Mouse (Mus musculus) activated CD4-positive, CD25-positive, alpha-beta regulatory T cell, adult 4 months (primary cell): ENCODE data around the gene Gm3055. TPM values are rescaled to one million over a fixed set of nuclear protein-coding genes. Genes with fewer than 3 reads are reported as not detected.
"Not testable (repeated sequence)": the region's sequence is repeated elsewhere in the genome, so short reads cannot be mapped to it uniquely, and the experiment has no call there.

ENCODE experiments used
- ATAC-seq: one replicate; pipeline ENCODE4 v1.8.0; 2017
- polyA plus RNA-seq, 2 experiments: library from polyadenylated mRNA; unstranded; fragments of 100-300 nt; shearing (Covaris generic); gene quantifications; one replicate each; pipeline ENCODE4 v1.2.1; 2017

The Gm3055 gene
- polyA plus RNA-seq = 1 to 10 TPM; 6.6 to 7.3 TPM

GRCm38 (mm10) chr10:81770506-81771403, at the start of gene Gm3055:
Gene Gm3055 (minus strand): TSS chr10:81771161.
- ATAC-seq = peak; percentile 90

GRCm38 (mm10) chr10:81811899-81812298, 40.9 kb upstream of the Gm3055 start, which contains the start of gene Gm4767:
Gene Gm4767 (plus strand): TSS chr10:81812186.
- ATAC-seq = not testable (repeated sequence)

GRCm38 (mm10) chr10:81771404-81771777, 430 bp upstream of the Gm3055 start:
- not testable (repeated sequence) for ATAC-seq

- ATAC-seq = peak; percentile 97
These were observed 66.2 kb downstream of the Gm3055 start, which contains the start of gene Zfp433 for GRCm38 (mm10) chr10:81704531-81705301. Gene Zfp433 (plus strand): TSS chr10:81704825.

Other genes with a start within 250 kb of the Gm3055 start
- 10 to 100 TPM; 55.2 to 62.0 TPM for gene Gna15, start 246.9 kb downstream of the Gm3055 start, polyA plus RNA-seq
- 10 to 100 TPM; 21.7 to 24.5 TPM for gene Gna11, start 226.0 kb downstream of the Gm3055 start, polyA plus RNA-seq
- 100 to 1,000 TPM; 120 to 125 TPM for gene Aes, start 211.7 kb downstream of the Gm3055 start, polyA plus RNA-seq
- gene Tle2, start 196.6 kb downstream of the Gm3055 start, polyA plus RNA-seq = 1 to 10 TPM in 1 of 2 experiments, under 1 TPM in 1; 0.78 to 1.5 TPM
- under 1 TPM in 1 of 2 experiments, not detected in 1; 0.89 TPM for gene Tle6, start 170.1 kb downstream of the Gm3055 start, polyA plus RNA-seq
- 1 to 10 TPM; 1.5 to 2.5 TPM for gene BC025920, start 164.9 kb downstream of the Gm3055 start, polyA plus RNA-seq
- gene Sirt6, start 143.4 kb downstream of the Gm3055 start, polyA plus RNA-seq = 10 to 100 TPM; 23.1 TPM
- 1 to 10 TPM; 1.1 to 1.7 TPM for gene Ankrd24, start 142.6 kb downstream of the Gm3055 start, polyA plus RNA-seq
- 1 to 10 TPM; 8.1 to 9.8 TPM for gene Gm10778, start 122.1 kb downstream of the Gm3055 start, polyA plus RNA-seq
- gene Zfp433, start 66.3 kb downstream of the Gm3055 start, polyA plus RNA-seq = 10 to 100 TPM; 15.0 to 21.5 TPM
- 1 to 10 TPM; 6.2 to 6.5 TPM for gene Gm4767, start 41.0 kb upstream of the Gm3055 start, polyA plus RNA-seq
- 1 to 10 TPM; 5.1 to 5.8 TPM for gene Gm32687, start 92.8 kb upstream of the Gm3055 start, polyA plus RNA-seq
- 1 to 10 TPM; 4.4 to 4.6 TPM for gene Zfp781, start 159.3 kb upstream of the Gm3055 start, polyA plus RNA-seq